Mouse (Mus musculus) olfactory bulb, adult 2 months (tissue): Measurements from ENCODE around the gene Nipbl.

Experiments used
- CTCF ChIP-seq: fragments of 200-500 bp; IDR thresholded peaks from 2 replicates; pipeline ENCODE4 v1.5.1; 2012; ENCODE audit warnings: low read depth, mild to moderate bottlenecking, low read length, moderate library complexity; ENCODE audit not compliant: insufficient read depth
- POLR2A ChIP-seq: fragments of 200-500 bp; IDR thresholded peaks from 2 replicates; pipeline ENCODE4 v1.6.1; 2012; ENCODE audit warnings: mild to moderate bottlenecking, low read depth, low read length, moderate library complexity; ENCODE audit not compliant: insufficient read depth

- TF ChIP-seq POLR2A (no peak), CTCF (no peak)
Measured at GRCm38 (mm10) chr15:8469006-8469575, 24.8 kb upstream of the Nipbl start.
